Mouse (Mus musculus): ENCODE data around the gene Map3k20. TPM values are rescaled to one million over a fixed set of nuclear protein-coding genes. Genes with fewer than 3 reads are reported as not detected.

Gene Map3k20
- 0.48 TPM for polyA plus RNA-seq (2017; shearing (Covaris generic))

GRCm38 (mm10) chr2:72285256-72285887 is at the start of gene Map3k20:
TSS of gene Map3k20 (plus strand) at chr2:72285637.

GRCm38 (mm10) chr2:72475797-72476485 is 190.5 kb downstream of the Map3k20 start, which contains the start of gene Cdca7:
TSS of gene Cdca7 (plus strand) at chr2:72476159.

Other genes with a start within 250 kb of the Map3k20 start
- gene Cdca7, start 190.5 kb downstream of the Map3k20 start, polyA plus RNA-seq (2017; shearing (Covaris generic)), result 6.6 TPM